Mouse (Mus musculus) lung, embryonic 15.5 days (tissue): ENCODE results near the gene 1700012B07Rik. TPM values are rescaled to one million over a fixed set of nuclear protein-coding genes. Genes with fewer than 3 reads are reported as not detected.

Experiments used
- ATAC-seq: fragments of 200-750 bp; cut with Nextera tagmentation; 2 replicates; pipeline ENCODE4 v1.8.0; 2017; ENCODE audit warnings: moderate number of reproducible peaks, borderline replicate concordance; ENCODE audit not compliant: low FRiP score, low TSS enrichment; ENCODE audit errors: extremely low read depth
- H3K27ac ChIP-seq: fragments of 300-500 bp; sonication (generic); 2 replicates; pipeline ENCODE4 v1.5.1; 2015; ENCODE audit warnings: moderate library complexity, mild to moderate bottlenecking, inconsistent platforms
- H3K27me3 ChIP-seq: fragments of 300-500 bp; sonication (generic); 2 replicates; pipeline ENCODE4 v1.6.1; 2015; ENCODE audit warnings: inconsistent platforms
- H3K36me3 ChIP-seq: fragments of 300-500 bp; sonication (generic); 2 replicates; pipeline ENCODE4 v1.6.1; 2015; ENCODE audit warnings: inconsistent platforms
- H3K4me1 ChIP-seq: fragments of 300-500 bp; sonication (generic); 2 replicates; pipeline ENCODE4 v1.6.1; 2015; ENCODE audit warnings: inconsistent platforms
- H3K4me2 ChIP-seq: fragments of 300-500 bp; sonication (generic); 2 replicates; pipeline ENCODE4 v1.6.1; 2015; ENCODE audit warnings: inconsistent platforms, mild to moderate bottlenecking, moderate library complexity
- H3K4me3 ChIP-seq: fragments of 300-500 bp; sonication (generic); 2 replicates; pipeline ENCODE4 v1.5.1; 2015; ENCODE audit warnings: mild to moderate bottlenecking, inconsistent platforms
- H3K9ac ChIP-seq: fragments of 300-500 bp; sonication (generic); 2 replicates; pipeline ENCODE4 v1.6.1; 2015; ENCODE audit warnings: inconsistent platforms
- H3K9me3 ChIP-seq: fragments of 300-500 bp; sonication (generic); 2 replicates; pipeline ENCODE4 v1.6.1; 2016; ENCODE audit warnings: inconsistent platforms
- WGBS: fragments of 180-500 bp; shearing (Covaris S2); methylation state at CpG from one replicate; pipeline ENCODE4 v1.1.7; 2015; 5-methylcytosine and 5-hydroxymethylcytosine counted together
- polyA plus RNA-seq: library from polyadenylated mRNA; unstranded; fragments of >200 nt; fragmentation: Nextera tagmentation; extraction: Ambion mirVana; gene quantifications from 2 replicates; pipeline ENCODE4 v1.2.1, GENCODE M21; 2015

Gene 1700012B07Rik
- polyA plus RNA-seq, 1 experiment from 2014 or later, result not detected

DNA sequence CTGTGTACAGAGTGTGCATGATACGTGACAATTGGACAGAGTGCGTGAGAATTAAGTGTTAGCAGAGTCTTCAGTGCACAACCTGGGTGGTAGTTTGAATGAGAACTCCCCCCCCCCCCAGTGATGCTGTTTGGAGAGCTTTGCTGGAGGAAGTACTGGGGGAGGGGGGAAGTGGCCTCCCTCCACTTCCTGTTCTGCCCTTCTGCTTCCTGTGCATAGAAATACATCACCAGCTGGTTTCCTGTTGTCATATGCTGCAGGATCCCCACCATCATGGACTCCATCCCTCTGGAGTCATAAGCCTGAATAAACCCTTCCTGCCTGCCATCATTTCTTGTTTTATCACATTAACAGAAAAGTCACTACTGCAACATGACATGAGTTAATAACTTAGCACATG, 35.9 kb downstream of the 1700012B07Rik start:
- Histone ChIP-seq H3K27ac (peak overlapping the region; percentile 13), H3K36me3 (no peaks in the 10 kb centered on the region)
- 88% methylated on average over 2 of the region's 2 CpGs for WGBS

DNA sequence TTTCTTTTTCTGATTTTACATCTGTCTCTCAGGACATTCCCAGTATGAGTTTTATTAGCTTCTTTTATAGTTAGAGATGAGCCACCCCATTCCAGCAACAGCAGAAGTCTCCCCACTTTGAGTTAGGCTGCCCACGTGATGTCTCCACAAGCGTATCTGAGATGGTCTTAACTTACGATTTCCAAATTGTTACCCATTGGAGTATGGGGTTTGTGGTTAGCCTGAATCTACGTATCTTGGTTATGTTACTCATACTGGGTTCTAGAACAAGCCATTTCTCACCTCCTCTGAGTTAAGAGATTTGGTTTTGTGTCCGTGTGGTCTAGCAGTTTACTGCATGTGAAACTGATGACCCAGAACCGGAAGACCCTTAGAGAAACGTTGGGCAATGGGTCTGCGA, 37.6 kb downstream of the 1700012B07Rik start:
- no peak overlapping the region for H3K4me3 ChIP-seq
- H3K4me2 ChIP-seq, result no peak overlapping the region
- no peaks in the 10 kb centered on the region for H3K9me3 ChIP-seq
- no peak overlapping the region for H3K9ac ChIP-seq
- H3K4me1 ChIP-seq, result no peaks in the 10 kb centered on the region
- H3K36me3 ChIP-seq, result no peaks in the 10 kb centered on the region
- no peaks in the 10 kb centered on the region for H3K27me3 ChIP-seq
- H3K27ac ChIP-seq, result no peak overlapping the region
- no peak for ATAC-seq
- WGBS, result 82% methylated on average over 8 of the region's 8 CpGs

More for the DNA sequence above, 35.9 kb downstream of the 1700012B07Rik start:
- Histone ChIP-seq H3K27me3 (no peaks in the 10 kb centered on the region), H3K9ac (no peak overlapping the region), H3K9me3 (no peaks in the 10 kb centered on the region), H3K4me3 (no peak overlapping the region), H3K4me2 (no peak overlapping the region), H3K4me1 (no peaks in the 10 kb centered on the region)
- ATAC-seq, result no peak

DNA sequence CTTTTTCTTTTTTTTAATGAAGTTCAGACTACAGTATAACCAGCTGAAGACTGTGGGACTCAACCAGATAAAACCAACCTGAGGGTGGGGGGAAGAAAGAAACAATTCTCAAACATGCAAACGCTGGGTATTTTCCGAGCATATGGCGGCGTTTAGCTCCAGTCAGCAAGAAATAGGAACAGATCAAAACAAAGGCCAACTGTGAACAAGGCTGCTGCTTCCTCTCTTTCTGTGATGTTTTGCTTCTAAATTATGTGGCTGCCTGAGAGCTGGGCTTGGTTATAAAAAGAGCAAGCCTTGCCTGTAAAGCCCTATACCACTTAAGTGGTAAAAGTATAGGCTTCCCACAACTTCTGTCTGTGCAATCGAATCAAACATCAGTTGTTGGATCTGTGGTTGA, 42.5 kb downstream of the 1700012B07Rik start:
- no peak overlapping the region for H3K4me3 ChIP-seq
- no peak for ATAC-seq
- WGBS, result 89% methylated on average over 5 of the region's 5 CpGs
- H3K36me3 ChIP-seq, result no peaks in the 10 kb centered on the region
- H3K4me2 ChIP-seq, result no peak overlapping the region
- no peaks in the 10 kb centered on the region for H3K4me1 ChIP-seq
- H3K27me3 ChIP-seq, result no peaks in the 10 kb centered on the region
- H3K9ac ChIP-seq, result no peak overlapping the region
- no peak overlapping the region for H3K27ac ChIP-seq
- no peaks in the 10 kb centered on the region for H3K9me3 ChIP-seq

DNA sequence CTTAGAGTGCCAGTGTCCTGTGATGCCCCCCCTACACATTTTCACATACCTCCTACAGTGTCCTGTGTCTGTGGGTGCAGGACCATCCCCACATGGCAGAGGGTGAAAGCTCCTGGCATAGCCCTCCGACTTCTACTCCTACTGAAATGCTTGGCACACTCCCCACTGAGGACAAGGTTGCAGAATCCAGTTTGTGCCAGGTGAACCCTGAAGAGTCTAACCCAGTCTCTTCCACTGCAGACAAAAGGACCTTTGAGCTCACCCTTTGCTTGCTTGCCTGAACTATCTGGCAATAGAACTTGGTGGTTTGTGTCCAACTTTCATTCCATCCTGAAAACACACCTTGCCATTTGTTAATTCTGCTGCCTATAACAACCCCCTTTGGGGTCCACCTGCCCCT, 56.5 kb downstream of the 1700012B07Rik start:
- Histone ChIP-seq H3K9ac (no peak overlapping the region), H3K9me3 (no peaks in the 10 kb centered on the region), H3K27me3 (no peaks in the 10 kb centered on the region), H3K4me2 (no peak overlapping the region), H3K4me3 (no peak overlapping the region), H3K4me1 (no peaks in the 10 kb centered on the region), H3K27ac (no peak overlapping the region), H3K36me3 (no peaks in the 10 kb centered on the region)
- no peak for ATAC-seq
- WGBS, result 87% methylated on average over 1 of the region's 1 CpGs

DNA sequence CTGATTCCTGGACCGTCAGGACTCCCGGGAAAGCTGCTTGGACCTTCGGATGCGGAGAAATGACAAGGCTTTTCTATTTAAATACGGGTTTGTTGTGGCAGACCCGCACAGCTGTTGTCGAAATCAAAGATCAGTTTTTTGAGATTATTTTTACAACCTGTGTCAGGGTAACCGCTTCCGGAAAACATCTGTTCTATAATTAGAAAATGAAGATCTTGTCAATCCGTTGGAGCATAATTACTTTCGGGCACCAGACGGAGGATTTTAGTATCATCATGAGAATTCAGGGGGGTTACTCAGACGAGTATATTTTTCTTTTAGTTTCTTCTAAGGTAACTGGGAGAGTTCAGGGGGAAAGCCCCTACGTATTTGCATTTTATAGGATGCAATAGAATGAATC, 57.7 kb downstream of the 1700012B07Rik start:
- Histone ChIP-seq H3K4me1 (no peaks in the 10 kb centered on the region), H3K4me3 (no peak overlapping the region), H3K9ac (no peak overlapping the region), H3K27me3 (no peaks in the 10 kb centered on the region), H3K36me3 (no peaks in the 10 kb centered on the region), H3K9me3 (no peaks in the 10 kb centered on the region), H3K4me2 (no peak overlapping the region), H3K27ac (no peak overlapping the region)
- ATAC-seq, result no peak
- WGBS, result 80% methylated on average over 14 of the region's 14 CpGs

DNA sequence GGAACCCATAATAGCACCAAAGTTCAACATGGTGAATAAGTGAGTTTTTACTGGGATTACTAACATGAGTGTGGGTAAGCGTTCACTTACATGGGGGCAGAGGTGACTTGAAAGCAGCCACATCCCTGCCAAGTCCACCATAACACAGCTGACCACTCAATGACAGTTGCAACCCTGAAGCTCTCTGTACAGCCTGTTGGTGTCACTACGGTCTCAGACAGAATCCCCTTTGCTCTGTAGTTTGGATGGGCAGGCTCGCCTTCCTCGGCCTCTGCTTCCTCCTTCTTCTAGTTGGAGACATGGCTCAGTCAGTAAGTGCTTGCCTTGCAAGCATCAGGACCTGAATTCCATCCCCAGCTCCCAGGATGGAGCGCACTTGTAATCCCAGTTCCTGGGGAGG, 58.8 kb downstream of the 1700012B07Rik start:
- Histone ChIP-seq H3K4me1 (no peaks in the 10 kb centered on the region), H3K4me3 (no peak overlapping the region), H3K9me3 (no peaks in the 10 kb centered on the region), H3K27ac (no peak overlapping the region), H3K4me2 (no peak overlapping the region), H3K27me3 (no peaks in the 10 kb centered on the region), H3K36me3 (no peaks in the 10 kb centered on the region), H3K9ac (no peak overlapping the region)
- ATAC-seq, result no peak; the same call in 1 of the 2 replicates
- 66% methylated on average over 5 of the region's 5 CpGs for WGBS

DNA sequence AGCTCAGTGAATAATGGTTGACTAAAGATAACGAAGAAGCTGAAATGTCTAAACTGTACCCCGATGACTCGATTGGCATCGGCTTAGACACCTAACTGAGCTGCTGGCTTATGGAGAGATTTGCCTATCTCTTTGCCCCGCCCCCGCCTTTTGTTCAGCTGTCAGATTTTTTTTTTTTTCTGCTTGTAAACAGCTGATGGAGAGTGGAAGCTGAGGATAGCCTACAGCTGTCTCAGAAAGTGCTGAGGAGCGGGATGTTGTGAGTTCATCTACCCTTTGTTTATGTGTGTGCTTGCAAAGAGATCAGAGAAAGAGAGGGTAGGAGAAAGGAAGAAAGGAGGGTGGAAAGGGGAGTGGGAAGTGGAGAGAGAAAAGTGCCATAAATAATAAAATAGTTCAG, 67.8 kb downstream of the 1700012B07Rik start:
- Histone ChIP-seq H3K4me1 (no peaks in the 10 kb centered on the region), H3K4me3 (no peak overlapping the region), H3K36me3 (no peaks in the 10 kb centered on the region), H3K27ac (no peak overlapping the region), H3K27me3 (no peaks in the 10 kb centered on the region), H3K9ac (no peak overlapping the region), H3K9me3 (no peaks in the 10 kb centered on the region), H3K4me2 (no peak overlapping the region)
- 75% methylated on average over 7 of the region's 7 CpGs for WGBS
- ATAC-seq, result no peak

DNA sequence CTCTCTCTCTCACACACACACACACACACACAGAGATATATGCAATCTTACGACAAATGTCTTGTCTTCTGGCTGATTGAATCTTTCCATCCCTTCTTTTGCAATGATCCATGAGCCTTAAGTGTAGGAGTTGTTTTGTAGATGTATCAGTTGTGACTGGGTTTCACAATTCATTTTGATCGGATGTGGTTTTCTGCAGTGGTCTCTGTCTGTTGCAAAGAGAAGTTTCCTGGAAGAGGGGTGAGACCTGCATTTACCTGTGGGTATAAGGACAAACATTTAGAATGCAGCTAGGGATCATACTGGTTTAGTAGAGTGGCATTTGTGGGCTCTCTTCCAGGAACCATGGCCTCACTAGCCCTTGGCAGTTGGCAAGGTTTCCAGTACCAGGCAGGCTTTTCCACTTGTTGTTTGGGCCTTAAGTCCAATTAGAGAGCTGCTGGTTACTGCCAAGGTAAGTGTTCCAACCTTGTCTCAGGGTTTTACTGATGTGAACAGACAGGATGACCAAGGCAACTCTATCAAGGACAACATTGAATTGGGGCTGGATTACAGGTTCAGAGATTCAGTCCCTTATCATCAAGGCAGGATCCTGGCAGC, 69.1 kb downstream of the 1700012B07Rik start:
- H3K36me3 ChIP-seq, result no peaks in the 10 kb centered on the region
- H3K4me2 ChIP-seq, result no peak overlapping the region
- no peak overlapping the region for H3K27ac ChIP-seq
- no peak overlapping the region for H3K9ac ChIP-seq
- H3K27me3 ChIP-seq, result no peaks in the 10 kb centered on the region
- no peaks in the 10 kb centered on the region for H3K4me1 ChIP-seq
- 87% methylated on average over 2 of the region's 2 CpGs for WGBS
- H3K9me3 ChIP-seq, result no peaks in the 10 kb centered on the region
- no peak overlapping the region for H3K4me3 ChIP-seq
- ATAC-seq, result no peak

DNA sequence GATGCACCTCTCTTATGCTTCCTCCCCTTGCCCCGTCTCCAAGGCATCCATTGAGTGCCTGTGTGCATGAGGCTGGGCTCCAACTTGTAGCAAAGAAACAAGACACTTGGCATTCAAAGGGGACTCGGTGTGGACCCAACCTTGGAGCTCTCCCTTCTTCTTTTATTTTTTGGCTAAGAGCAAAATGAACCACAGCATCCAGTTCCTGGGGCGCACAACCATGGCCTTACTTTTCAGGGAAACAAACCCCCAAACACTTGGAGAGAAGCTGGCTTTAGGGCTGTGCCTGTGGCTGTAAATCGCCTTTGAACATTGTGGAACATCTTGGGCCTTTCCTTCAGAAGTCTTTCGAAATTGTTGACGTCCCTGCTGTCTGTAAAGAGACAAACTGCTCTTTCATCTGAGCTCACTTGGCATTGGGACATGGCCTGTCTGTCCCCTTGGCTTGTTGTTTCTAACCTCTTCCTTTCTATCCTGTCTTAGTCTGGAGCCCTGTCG, 73.7 kb downstream of the 1700012B07Rik start:
- Histone ChIP-seq H3K9ac (no peak overlapping the region), H3K4me2 (no peak overlapping the region), H3K4me3 (no peak overlapping the region), H3K9me3 (no peaks in the 10 kb centered on the region), H3K4me1 (no peaks in the 10 kb centered on the region), H3K27ac (no peak overlapping the region), H3K36me3 (no peaks in the 10 kb centered on the region), H3K27me3 (no peaks in the 10 kb centered on the region)
- WGBS, result 63% methylated on average over 7 of the region's 7 CpGs
- no peak for ATAC-seq

DNA sequence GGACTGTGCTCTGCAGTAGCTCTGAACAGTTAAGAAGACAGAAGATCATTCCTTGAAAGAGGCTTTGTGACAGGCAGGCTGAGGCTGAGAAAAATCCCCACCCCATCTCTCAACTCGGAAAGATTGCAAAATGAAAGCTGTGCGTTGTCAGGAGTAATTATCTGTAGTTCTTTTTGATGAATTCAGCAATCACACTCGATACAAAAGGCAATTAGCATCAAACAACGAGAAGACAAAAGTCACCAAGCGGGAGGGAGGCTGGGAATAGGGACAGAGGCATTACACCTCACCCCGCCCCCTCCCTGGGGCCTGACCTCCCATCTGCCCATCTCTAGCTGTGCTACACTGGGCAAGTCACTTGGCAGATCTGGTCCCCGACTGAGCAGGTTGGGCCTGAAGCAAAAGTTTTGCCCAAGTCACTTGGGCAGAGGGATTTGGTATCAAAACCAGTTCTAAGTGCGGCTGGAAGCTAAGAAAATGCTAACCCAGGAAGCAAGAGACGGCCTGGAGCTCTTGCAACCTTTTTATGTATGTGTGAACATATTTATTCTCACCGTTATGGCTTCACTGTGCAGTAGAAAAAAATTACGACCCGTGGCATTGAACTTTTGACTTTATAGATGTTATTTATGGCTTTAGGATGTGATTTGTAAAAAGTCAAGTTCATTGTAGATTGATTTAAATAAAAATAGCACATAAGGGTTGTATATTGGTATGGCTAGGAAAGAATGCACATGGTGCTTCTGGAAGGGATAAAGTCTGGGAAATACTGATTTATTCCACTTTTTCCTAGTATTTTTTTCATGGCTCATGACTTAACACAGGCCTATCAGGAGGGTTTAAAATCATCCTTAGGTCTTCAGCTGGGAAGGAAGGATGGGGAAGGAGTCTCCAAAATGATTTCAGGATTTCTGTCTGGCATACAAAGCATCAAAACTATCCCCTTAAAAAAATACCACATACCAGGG, 75.9 kb downstream of the 1700012B07Rik start:
- H3K27me3 ChIP-seq, result no peaks in the 10 kb centered on the region
- 45% methylated on average over 12 of the region's 12 CpGs for WGBS
- H3K9ac ChIP-seq, result no peak overlapping the region
- no peaks in the 10 kb centered on the region for H3K36me3 ChIP-seq
- H3K4me1 ChIP-seq, result no peaks in the 10 kb centered on the region; the same call in 1 of the 2 replicates
- no peaks in the 10 kb centered on the region for H3K9me3 ChIP-seq
- H3K27ac ChIP-seq, result no peak overlapping the region
- no peak overlapping the region for H3K4me3 ChIP-seq
- H3K4me2 ChIP-seq, result no peak overlapping the region
- ATAC-seq, result no peak

DNA sequence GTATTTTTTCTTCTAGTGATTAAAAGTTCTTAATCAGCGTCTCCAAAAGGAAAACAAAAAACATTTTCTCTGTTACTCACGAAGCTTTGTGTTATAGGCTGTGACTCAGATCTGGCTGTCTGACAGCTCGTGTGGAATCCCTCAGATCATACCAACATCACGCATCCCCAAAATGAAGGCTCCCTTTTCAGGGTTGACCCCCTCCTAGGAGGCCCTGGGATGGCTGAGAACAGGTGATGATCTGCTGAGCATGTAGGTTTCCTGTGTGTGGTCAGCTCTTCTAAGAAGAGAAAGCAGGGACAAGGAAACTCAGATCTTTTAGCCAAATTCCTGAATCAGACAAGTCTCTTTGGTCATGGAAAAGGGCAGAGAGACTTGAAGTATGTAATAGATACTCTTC, 82.6 kb downstream of the 1700012B07Rik start:
- no peaks in the 10 kb centered on the region; the same call in 1 of the 2 replicates for H3K4me1 ChIP-seq
- H3K9ac ChIP-seq, result no peak overlapping the region
- H3K9me3 ChIP-seq, result no peaks in the 10 kb centered on the region
- no peak overlapping the region for H3K27ac ChIP-seq
- no peak for ATAC-seq
- no peaks in the 10 kb centered on the region for H3K36me3 ChIP-seq
- H3K4me2 ChIP-seq, result no peak overlapping the region
- H3K4me3 ChIP-seq, result no peak overlapping the region
- 39% methylated on average over 4 of the region's 4 CpGs for WGBS
- no peaks in the 10 kb centered on the region for H3K27me3 ChIP-seq

DNA sequence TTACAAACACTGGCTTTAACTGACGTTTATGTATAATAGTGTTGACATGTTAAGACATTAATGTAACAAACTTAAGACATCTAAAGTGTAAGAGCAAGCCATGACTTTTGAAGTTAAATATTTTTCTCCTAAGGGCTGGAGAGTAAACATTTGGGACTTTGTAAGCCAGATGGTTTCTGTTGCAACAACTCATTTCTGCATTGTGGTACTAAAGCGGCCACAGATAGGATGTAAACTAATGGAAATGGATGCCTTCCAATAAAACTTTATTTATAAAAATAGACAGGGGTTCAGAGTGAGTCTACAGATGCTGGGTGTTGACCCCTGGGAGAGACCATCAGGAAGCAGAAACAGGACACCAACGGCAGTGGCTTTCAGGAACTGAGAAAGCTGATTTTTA, 89.9 kb downstream of the 1700012B07Rik start:
- WGBS, result 34% methylated on average over 3 of the region's 3 CpGs
- H3K4me2 ChIP-seq, result no peak overlapping the region
- no peak overlapping the region for H3K9ac ChIP-seq
- no peak overlapping the region for H3K4me3 ChIP-seq
- H3K4me1 ChIP-seq, result peaks cover 12% of the 10 kb centered on the region
- no peaks in the 10 kb centered on the region for H3K27me3 ChIP-seq
- peak; percentile 88 for ATAC-seq
- H3K9me3 ChIP-seq, result no peaks in the 10 kb centered on the region
- no peaks in the 10 kb centered on the region for H3K36me3 ChIP-seq
- peak overlapping the region; percentile 56 for H3K27ac ChIP-seq
